Mouse (Mus musculus): ENCODE measurements around the gene Gpr3.

DNA sequence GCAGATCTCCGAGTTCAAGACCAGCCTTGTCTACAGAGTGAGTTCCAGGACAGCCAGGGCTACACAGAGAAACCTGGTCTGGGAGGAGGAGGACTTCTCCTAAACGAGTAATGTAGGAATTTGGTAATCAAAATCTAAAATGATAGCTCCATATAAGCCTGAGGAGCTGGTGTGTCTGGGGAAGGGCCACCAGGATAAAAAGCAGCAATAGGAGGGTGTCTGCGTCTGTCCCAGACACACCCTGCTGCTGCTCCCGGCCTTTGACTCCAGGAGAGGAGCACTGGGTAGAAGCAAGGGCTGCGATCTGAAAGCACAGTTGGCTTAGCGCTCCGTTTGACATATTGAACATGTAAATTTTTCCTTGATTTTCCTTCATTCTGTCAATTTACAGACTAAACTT is 37.1 kb downstream of the Gpr3 start:
- TF ChIP-seq CTCF (IDR thresholded peaks at IDR 0.05) (no peak), EP300 (IDR thresholded peaks at IDR 0.05) (no peak)
